Mouse (Mus musculus): ENCODE results near the gene Gm49318.

DNA sequence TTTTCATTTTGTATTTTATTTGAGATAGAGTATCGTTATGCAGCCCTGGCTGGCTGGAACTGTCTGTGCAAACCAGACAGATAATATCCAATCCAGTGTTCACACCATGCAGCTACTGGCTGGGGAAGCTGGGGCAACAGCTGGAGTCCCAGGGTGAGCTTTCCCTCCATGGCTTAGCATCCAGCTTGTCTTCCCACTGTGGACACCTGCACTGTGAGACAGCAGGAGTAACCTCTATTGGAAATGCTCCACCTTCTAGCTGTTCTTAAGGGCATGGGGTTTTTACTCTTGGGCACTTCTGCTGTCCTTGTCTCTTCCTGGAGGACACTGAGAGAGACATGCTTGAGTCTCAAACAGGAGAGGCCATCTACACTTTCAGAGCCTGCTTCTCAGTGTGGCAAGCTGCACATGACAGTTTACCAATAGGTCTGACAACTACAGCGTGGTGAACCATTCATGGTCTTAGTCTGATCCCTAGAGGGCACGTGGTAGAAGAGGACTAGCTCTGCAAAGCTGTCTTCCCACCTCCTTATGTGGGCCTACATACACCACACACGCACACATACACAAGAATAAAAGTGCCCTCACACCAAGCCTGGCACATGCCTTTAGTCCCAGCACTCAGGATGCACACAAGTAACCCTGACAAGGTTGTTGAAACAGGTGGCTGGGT lies 1.0 kb downstream of the Gm49318 start:
- no peak for TF ChIP-seq CTCF (IDR thresholded peaks at IDR 0.05)
- TF ChIP-seq EP300 (IDR thresholded peaks at IDR 0.05) = no peak

All from lung, postnatal 0 days (tissue).